Mouse (Mus musculus) retina, adult 2 months (tissue): ENCODE results near the gene Olfr995.

Experiments
- DNase-seq: peaks from one replicate; pipeline ENCODE4 v3.0.0-alpha.2; 2012; ENCODE audit warnings: low read depth, low spot score

The Olfr995 gene

DNA sequence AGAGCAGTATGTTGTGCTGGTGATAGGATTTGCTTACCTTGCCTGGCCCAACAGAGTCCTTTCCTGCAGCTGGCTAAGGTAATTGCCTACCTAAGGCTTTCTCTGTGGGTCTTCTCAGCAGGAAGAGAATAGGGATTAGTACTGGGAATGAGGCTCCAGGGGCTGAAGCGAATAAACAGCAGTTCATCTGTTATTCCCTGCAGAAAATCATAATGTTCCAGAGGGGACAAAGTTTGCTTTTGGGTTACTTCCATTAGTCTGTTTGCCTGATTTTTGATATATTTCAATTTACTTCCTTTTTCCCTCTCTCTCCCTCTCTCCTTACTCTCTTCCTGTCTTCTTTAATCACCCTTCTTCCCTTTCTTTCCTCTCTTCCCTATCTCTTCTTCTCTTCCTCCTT, at the start of gene Olfr995:
TSS of gene Olfr995 (minus strand) at position 101 of the 400 bp plus-strand sequence.
- DNase-seq, result no peak

DNA sequence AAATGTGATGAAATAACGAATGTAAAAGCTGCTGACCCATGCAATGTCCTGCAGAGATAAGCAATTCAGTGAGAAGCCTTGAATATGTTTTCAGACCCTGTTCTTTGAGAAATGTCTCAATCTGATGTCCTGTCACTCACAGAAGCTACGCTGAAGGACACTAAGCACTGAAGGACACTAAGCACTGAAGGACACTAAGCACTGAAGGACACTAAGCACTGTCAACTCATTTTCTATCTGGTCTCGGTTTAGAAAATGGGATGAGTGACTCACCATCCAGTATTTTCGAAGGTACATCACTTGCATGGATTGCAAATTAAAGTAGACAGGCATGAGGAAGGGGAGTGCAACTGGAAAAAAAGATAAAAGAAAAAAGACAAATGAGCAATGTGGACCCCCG, 47.0 kb upstream of the Olfr995 start:
- no peak for DNase-seq

DNA sequence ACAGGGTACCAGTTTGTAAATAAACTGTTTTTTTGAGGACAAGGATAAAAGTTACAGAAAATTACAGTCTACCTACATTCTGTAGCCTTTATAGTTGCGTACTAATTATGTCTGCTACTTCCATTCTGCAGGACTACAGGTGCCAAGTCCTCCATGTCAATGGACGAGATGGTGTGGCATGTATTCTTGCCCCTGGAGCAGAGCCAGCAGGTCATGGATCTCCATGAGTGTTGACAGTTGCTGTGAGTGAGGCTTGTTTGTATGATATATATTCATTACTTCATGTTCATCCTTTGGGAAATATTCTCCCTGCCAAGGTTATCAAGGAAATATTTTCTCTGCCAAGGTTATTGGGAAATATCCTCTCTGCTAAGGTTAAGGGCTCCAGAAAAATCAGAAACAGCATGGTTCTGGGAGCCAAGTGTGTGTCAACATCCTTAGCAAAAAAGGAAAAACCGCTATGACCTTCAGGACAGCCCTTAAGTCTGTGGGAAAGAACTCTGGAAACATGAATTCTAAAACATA, 23.4 kb upstream of the Olfr995 start:
- DNase-seq, result no peak

DNA sequence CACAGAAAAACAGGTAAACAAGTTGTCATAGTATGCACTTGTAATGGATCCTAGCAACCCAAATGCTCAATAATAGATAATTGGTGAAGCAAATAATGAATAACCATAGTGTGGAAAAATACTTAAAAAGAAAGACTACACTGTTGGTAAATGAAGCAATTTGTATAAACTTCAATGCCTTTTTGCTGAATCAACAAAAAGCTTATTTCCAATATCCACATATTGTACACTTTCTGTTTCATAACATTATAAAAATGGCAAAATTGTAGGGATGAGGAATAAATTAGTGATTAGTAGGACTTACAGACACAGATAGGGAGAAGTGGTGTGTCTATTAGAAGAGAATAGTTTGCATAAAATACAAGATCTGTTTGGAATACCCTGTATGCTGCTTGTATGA, 893 bp downstream of the Olfr995 start:
- no peak for DNase-seq

DNA sequence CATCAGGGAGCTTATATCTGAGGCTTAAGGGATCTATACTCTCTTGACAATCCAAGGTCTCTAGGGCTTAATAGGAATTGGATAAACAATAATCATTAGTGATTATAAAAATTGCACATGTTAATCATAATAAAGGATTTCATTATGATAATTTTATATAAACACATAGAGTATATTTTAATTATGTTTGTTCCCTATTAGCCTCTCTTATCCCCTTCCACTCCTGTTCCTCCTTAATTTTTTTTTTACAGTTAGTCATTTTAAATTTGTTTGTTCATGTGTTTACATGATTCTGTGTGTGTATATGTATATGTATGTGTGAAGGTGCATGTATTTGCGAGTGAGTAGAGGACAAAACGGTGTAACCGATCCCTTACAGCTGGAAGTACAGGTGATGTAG, 7.1 kb downstream of the Olfr995 start, which contains the start of gene Olfr994:
TSS of gene Olfr994 (minus strand) at position 101 of the 400 bp plus-strand sequence.
- no peak for DNase-seq

DNA sequence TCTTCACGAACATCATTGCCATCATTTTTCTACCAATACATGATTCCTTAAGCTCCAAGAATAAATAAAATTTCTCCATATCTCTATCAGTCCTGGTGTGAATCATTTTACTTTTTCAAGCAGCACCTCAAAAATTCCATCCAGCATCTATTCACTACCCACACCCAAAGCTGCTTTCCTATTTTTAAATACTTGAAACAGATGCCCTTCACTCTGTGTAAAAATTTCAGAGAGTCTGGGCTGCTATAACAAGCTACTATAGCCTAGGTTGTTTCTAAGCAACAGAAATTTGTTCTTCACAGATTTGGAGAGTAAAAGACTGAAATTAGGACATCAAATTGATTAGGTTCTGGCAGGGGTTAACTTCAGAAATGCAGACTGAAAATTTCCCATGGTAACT, 17.5 kb downstream of the Olfr995 start:
- DNase-seq, result no peak

DNA sequence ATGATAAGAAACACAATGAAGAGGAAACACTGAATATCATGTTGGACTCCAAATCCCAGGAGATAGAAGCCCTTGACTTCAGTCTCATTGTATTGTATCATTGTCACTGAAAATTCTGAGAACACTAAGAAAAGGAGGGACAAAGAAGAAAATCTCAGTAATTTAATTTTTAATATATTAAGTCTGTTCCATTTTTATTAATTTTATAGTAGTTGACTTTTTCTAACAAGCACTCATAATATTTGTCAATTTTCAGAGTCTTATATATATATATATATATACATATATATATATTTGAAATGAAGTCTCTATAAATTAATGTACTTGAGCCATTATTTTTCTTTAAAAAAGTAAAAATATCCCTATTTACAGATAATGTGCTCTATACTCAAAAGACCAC, 28.7 kb downstream of the Olfr995 start, which contains the start of gene Olfr993:
TSS of gene Olfr993 (minus strand) at position 101 of the 400 bp plus-strand sequence.
- no peak for DNase-seq

DNA sequence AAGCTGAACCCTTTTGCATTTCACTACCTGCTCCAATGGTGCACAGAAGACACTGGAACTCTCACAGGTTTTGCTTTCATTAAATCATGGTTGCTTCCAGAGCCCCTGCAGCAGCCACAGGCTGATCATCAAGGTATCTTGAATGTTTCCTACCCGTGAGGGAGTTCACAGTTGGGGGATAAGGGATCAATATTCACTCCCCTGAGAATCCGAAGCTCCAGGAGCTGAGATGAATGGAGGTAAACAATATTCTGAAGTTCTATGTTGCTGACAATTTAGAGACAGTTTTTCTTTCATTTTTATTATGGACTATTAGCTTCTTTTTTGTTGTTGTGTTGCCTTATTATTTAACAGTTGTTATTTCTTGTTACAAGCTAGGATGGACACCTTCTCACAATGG, 34.1 kb downstream of the Olfr995 start, which contains the start of gene Olfr992:
TSS of gene Olfr992 (minus strand) at position 101 of the 400 bp plus-strand sequence.
- no peak for DNase-seq
